Mouse (Mus musculus): ENCODE measurements around the gene Crebl2.

Crebl2 gene

GRCm38 (mm10) chr6:134873018-134873417 is 43.1 kb downstream of the Crebl2 start:
- no peak for DNase-seq (ENCODE audit: low spot score)

- DNase-seq (ENCODE audit: low spot score) = no peak
Measured at GRCm38 (mm10) chr6:134876795-134877194, 46.8 kb downstream of the Crebl2 start.

- no peak for DNase-seq (ENCODE audit: low spot score)
Measured at GRCm38 (mm10) chr6:134877276-134877675, 47.3 kb downstream of the Crebl2 start.

GRCm38 (mm10) chr6:134877892-134878291 is 47.9 kb downstream of the Crebl2 start:
- DNase-seq (ENCODE audit: low spot score) = no peak

GRCm38 (mm10) chr6:134879556-134879955 is 49.6 kb downstream of the Crebl2 start:
- DNase-seq (ENCODE audit: low spot score) = no peak

GRCm38 (mm10) chr6:134880046-134880445 is 50.1 kb downstream of the Crebl2 start:
- no peak for DNase-seq (ENCODE audit: low spot score)

- DNase-seq (ENCODE audit: low spot score) = no peak
Measured at GRCm38 (mm10) chr6:134883661-134884060, 53.7 kb downstream of the Crebl2 start.

- no peak for DNase-seq (ENCODE audit: low spot score)
Measured at GRCm38 (mm10) chr6:134885515-134885914, 55.6 kb downstream of the Crebl2 start.

- no peak for DNase-seq (ENCODE audit: low spot score)
Measured at GRCm38 (mm10) chr6:134886475-134886874, 56.5 kb downstream of the Crebl2 start.

- no peak for DNase-seq (ENCODE audit: low spot score)
Measured at GRCm38 (mm10) chr6:134887008-134887407, 57.1 kb downstream of the Crebl2 start.

- peak; percentile 89 for DNase-seq (ENCODE audit: low spot score)
Measured at GRCm38 (mm10) chr6:134887711-134888449, 57.9 kb downstream of the Crebl2 start.

GRCm38 (mm10) chr6:134888563-134889017 is 58.6 kb downstream of the Crebl2 start:
- peak; percentile 54 for DNase-seq (ENCODE audit: low spot score)

GRCm38 (mm10) chr6:134889763-134890162 is 59.8 kb downstream of the Crebl2 start:
- DNase-seq (ENCODE audit: low spot score) = no peak

- DNase-seq (ENCODE audit: low spot score) = no peak
Measured at GRCm38 (mm10) chr6:134890436-134890835, 60.5 kb downstream of the Crebl2 start.

- no peak for DNase-seq (ENCODE audit: low spot score)
Measured at GRCm38 (mm10) chr6:134896570-134897436, 66.8 kb downstream of the Crebl2 start.

GRCm38 (mm10) chr6:134897443-134898094 is 67.6 kb downstream of the Crebl2 start:
- peak; percentile 88 for DNase-seq (ENCODE audit: low spot score)

GRCm38 (mm10) chr6:134898095-134898965 is 68.4 kb downstream of the Crebl2 start, which contains the start of gene Gpr19:
Gene Gpr19 (minus strand): TSS chr6:134898578.
- DNase-seq (ENCODE audit: low spot score) = peak; percentile 73

GRCm38 (mm10) chr6:134903368-134903767 is 73.4 kb downstream of the Crebl2 start:
- no peak for DNase-seq (ENCODE audit: low spot score)

- no peak for DNase-seq (ENCODE audit: low spot score)
Measured at GRCm38 (mm10) chr6:134903891-134904884, 74.2 kb downstream of the Crebl2 start.

GRCm38 (mm10) chr6:134905811-134906210 is 75.9 kb downstream of the Crebl2 start:
- DNase-seq (ENCODE audit: low spot score) = no peak
